Mouse (Mus musculus) testis, adult 2 months (tissue): ENCODE data around the gene Gja5.

Source experiments
- CTCF ChIP-seq: fragments of 200-500 bp; IDR thresholded peaks from 2 replicates; pipeline ENCODE4 v1.5.1; 2012; ENCODE audit warnings: low read depth, mild to moderate bottlenecking, inconsistent platforms, low read length, moderate library complexity; ENCODE audit not compliant: control insufficient read depth, insufficient read depth, insufficient replicate concordance
- POLR2A ChIP-seq: fragments of 200-500 bp; IDR thresholded peaks from 2 replicates; pipeline ENCODE4 v1.6.1; 2012; ENCODE audit warnings: low read depth, mild to moderate bottlenecking, inconsistent platforms, low read length, moderate library complexity; ENCODE audit not compliant: control insufficient read depth

GRCm38 (mm10) chr3:97039721-97040120 lies 135.2 kb downstream of the Gja5 start:
- TF ChIP-seq POLR2A (no peak), CTCF (no peak)
